Comparison of ENCODE assay signal across 8 mouse cellular contexts in genomic region chr6:146270162-146270561, GRCm38 (mm10).
DNase-seq lines count a peak whose midpoint lies in the region; ATAC-seq and TF ChIP-seq lines count a peak whose summit lies in the region.

No protein-coding gene starts in this region.

- no peak overlapping the region for H3K4me3 ChIP-seq in intestine, embryonic 15.5 days (replicated peaks)
- no peak overlapping the region for H3K4me3 ChIP-seq in intestine, postnatal 0 days (ENCODE audit: low read depth, low read length)
- H3K4me3 ChIP-seq in heart, embryonic 15.5 days, result no peak overlapping the region

- H3K36me3 ChIP-seq in intestine, embryonic 15.5 days, result no peaks in the 10 kb centered on the region
- H3K36me3 ChIP-seq in intestine, postnatal 0 days (ENCODE audit: control insufficient read depth, insufficient read depth), result no peaks in the 10 kb centered on the region
- H3K36me3 ChIP-seq in heart, embryonic 15.5 days, result no peaks in the 10 kb centered on the region

- ATAC-seq in intestine, embryonic 15.5 days, result 0 out of 2 replicates have a peak, but pooled peaks have one; percentile 15
- no peak for ATAC-seq in intestine, postnatal 0 days
- 0 out of 2 replicates have a peak, but pooled peaks have one; percentile 41 for ATAC-seq in heart, embryonic 15.5 days (replicated peaks; ENCODE audit: insufficient number of reproducible peaks, insufficient read depth, low FRiP score, low read depth)

- TF ChIP-seq CTCF in intestine, postnatal 0 days (IDR thresholded peaks at IDR 0.05; ENCODE audit: low read depth), result no peak

- H3K27me3 ChIP-seq in intestine, embryonic 15.5 days (replicated peaks), result no peaks in the 10 kb centered on the region
- H3K27me3 ChIP-seq in intestine, postnatal 0 days (replicated peaks; ENCODE audit: control insufficient read depth, insufficient read depth, low read length), result no peaks in the 10 kb centered on the region
- no peaks in the 10 kb centered on the region for H3K27me3 ChIP-seq in heart, embryonic 15.5 days

- DNase-seq in testis, postnatal 10 days (ENCODE audit: low spot score), result peak; percentile 42
- DNase-seq in testis, postnatal 14 days (ENCODE audit: low spot score), result no peak
- DNase-seq in urinary bladder, postnatal 36 days (ENCODE audit: low spot score in 2 of 2), result peak; percentile 49 to 75
- no peak for DNase-seq in T-cell, adult 2 months (ENCODE audit: low spot score)
- DNase-seq in layer of hippocampus, adult 9-11 months, result no peak

- peaks cover 3% of the 10 kb centered on the region; the same call in 1 of the 2 replicates for H3K4me1 ChIP-seq in intestine, embryonic 15.5 days (replicated peaks)
- no peaks in the 10 kb centered on the region for H3K4me1 ChIP-seq in intestine, postnatal 0 days (replicated peaks; ENCODE audit: control insufficient read depth, insufficient read depth, low read length)
- H3K4me1 ChIP-seq in heart, embryonic 15.5 days (replicated peaks), result peaks cover 25% of the 10 kb centered on the region

- H3K9ac ChIP-seq in intestine, embryonic 15.5 days, result no peak overlapping the region
- no peak overlapping the region for H3K9ac ChIP-seq in intestine, postnatal 0 days (ENCODE audit: low read depth, low read length)
- H3K9ac ChIP-seq in heart, embryonic 15.5 days, result no peak overlapping the region

- H3K27ac ChIP-seq in intestine, embryonic 15.5 days, result no peak overlapping the region
- no peak overlapping the region for H3K27ac ChIP-seq in intestine, postnatal 0 days (ENCODE audit: low read depth, low read length)
- H3K27ac ChIP-seq in heart, embryonic 15.5 days, result peak overlapping the region; percentile 56

- WGBS in intestine, embryonic 15.5 days, result 19% methylated on average over 5 of the region's 5 CpGs
- 38% methylated on average over 5 of the region's 5 CpGs for WGBS in intestine, postnatal 0 days
- 20% methylated on average over 5 of the region's 5 CpGs for WGBS in heart, embryonic 15.5 days

- H3K4me2 ChIP-seq in intestine, embryonic 15.5 days (replicated peaks), result no peak overlapping the region
- H3K4me2 ChIP-seq in intestine, postnatal 0 days (replicated peaks; ENCODE audit: low read depth), result no peak overlapping the region
- H3K4me2 ChIP-seq in heart, embryonic 15.5 days, result no peak overlapping the region

- H3K9me3 ChIP-seq in intestine, embryonic 15.5 days, result no peaks in the 10 kb centered on the region
- no peaks in the 10 kb centered on the region for H3K9me3 ChIP-seq in intestine, postnatal 0 days (ENCODE audit: control insufficient read depth)
- H3K9me3 ChIP-seq in heart, embryonic 15.5 days (replicated peaks), result no peaks in the 10 kb centered on the region

Comparison
In these comparisons a context has a peak if more than half of its experiments do, and no peak if none do; other contexts are left out.
1. DNase-seq: peak in testis, postnatal 10 days (single experiment) and urinary bladder, postnatal 36 days (2 of 2); none in testis, postnatal 14 days (single experiment), T-cell, adult 2 months (single experiment) and layer of hippocampus, adult 9-11 months (single experiment).